Mouse (Mus musculus) urinary bladder, adult 18-20 months (tissue): ENCODE results near the gene 4933428G20Rik.

ENCODE experiments used
- DNase-seq, 2 experiments: peaks; one replicate each; pipeline ENCODE4 v3.0.0; 2022; ENCODE audit warnings: low spot score in 2 of 2, mixed read lengths in 2 of 2

The 4933428G20Rik gene

GRCm38 (mm10) chr11:97463166-97463565 lies 37.0 kb downstream of the 4933428G20Rik start:
- no peak for DNase-seq

DNA sequence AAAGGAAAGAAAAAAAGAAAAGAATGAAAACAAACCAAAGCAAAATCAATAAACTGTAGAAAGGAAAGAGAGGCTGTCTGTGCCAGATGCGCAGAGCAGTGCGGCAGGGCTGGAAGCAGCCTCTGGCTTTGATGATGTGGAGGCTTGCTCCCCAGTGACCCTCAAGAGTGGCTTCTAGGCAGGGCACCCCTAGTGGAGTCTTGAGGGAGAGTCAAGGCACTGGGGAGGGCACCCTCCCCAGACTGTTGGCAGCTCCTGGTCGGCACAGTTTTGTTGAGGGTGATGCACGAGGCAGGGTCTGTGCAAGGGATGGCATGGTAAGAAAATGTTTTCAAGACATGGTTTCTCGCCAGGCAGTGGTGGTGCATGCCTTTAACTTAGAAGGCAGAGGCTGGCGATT lies 37.6 kb downstream of the 4933428G20Rik start:
- no peak for DNase-seq

DNA sequence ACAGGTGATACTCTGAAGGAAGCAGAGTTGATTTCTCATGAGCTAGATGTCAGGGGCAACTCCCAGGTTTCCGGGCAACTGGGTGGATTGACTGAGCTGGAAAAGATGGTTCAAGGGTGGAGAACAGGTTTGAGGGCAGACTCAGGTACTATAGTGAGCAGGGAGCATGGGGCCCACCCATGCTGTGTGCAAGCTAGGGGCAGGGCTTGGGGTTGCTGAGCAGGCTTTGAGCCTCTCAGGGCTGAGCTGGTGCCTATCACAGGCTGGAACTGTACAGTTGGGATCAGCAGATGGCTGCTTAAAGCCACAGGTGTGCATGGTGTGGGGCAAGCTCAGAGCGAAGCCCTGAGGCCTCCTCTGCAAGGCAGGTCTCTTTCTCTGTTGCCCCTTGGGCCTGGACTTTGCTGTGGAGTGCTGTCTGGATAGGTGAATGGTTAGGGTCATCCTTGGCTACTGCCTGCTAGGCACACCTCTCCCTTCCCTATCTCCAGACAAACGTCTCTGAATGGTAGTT lies 38.8 kb downstream of the 4933428G20Rik start:
- DNase-seq: no peak

GRCm38 (mm10) chr11:97457120-97457519 lies 43.0 kb downstream of the 4933428G20Rik start:
- no peak for DNase-seq

GRCm38 (mm10) chr11:97451625-97452024 lies 48.5 kb downstream of the 4933428G20Rik start:
- no peak for DNase-seq

DNA sequence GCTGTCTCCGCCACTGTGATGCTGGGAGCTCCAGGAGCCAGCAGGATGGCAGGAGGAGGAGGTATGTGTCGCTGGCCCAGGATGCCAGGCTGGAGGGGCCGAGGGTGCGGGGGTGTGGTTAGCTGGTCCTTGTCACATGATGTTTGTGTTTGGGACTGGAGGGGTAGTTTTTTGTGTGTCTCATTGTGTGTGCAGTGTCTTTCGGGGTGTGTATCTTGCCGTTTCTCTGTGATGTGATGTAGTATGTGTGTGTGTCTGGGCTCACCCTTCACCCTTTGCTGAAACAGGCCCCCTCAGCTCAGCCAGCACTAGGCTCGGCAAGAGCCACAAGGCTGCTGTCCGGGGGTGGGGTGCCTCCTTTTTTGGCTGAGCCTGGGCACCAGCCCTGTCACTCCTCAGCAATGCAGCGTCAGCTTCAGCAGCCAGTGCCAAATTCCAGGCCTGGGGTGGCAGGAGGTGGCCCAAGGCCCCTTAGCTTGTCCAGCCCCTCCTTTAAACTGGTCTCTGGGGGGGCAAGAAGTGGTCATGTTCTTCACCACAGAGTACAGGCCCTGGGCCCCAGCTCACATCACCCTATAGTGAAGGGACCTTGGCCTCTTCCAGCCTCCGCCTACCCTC lies 49.7 kb downstream of the 4933428G20Rik start:
- DNase-seq: no peak

DNA sequence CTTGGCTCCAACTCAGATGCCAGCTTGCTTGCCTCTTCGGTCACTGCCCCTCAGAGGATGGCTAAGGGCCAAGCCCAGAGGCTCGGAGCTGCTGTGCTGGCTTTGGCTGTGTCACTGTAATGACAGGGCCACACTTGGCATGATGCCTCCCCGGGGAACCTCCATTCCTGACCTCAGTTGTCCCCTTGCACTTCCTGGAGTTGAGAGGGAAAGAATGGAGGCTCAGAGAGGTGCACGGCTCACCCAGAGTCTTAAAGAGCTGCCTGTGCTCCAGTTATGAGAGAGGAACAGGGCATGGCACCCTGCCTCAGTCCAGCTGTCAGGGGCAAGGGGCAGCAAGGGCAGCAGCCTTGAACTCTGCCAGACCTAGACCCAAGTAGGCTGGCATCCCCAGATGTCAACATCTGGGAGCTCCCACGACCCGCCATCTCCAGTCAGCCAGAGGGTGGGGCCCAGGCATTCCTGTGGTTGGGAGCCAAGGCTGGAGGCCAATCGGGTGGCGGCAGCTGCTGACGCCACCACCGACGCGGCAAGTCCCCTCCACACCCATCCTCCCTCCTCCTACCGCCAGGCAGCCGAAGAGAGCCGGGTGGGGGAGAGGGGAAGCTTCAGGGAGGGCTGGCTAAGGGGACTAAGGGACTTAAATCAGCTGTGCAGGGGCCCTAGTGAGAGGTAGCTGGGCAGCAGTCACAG lies 50.4 kb downstream of the 4933428G20Rik start:
- DNase-seq: peak in 1 of 2 experiments; percentile 65

- DNase-seq: no peak
Observed at GRCm38 (mm10) chr11:97448611-97449394, 51.3 kb downstream of the 4933428G20Rik start.

- DNase-seq: no peak
Observed at GRCm38 (mm10) chr11:97447979-97448378, 52.2 kb downstream of the 4933428G20Rik start.

- no peak for DNase-seq
Observed at GRCm38 (mm10) chr11:97445999-97446511, 54.1 kb downstream of the 4933428G20Rik start.

GRCm38 (mm10) chr11:97445596-97445995 lies 54.5 kb downstream of the 4933428G20Rik start:
- DNase-seq: no peak

DNA sequence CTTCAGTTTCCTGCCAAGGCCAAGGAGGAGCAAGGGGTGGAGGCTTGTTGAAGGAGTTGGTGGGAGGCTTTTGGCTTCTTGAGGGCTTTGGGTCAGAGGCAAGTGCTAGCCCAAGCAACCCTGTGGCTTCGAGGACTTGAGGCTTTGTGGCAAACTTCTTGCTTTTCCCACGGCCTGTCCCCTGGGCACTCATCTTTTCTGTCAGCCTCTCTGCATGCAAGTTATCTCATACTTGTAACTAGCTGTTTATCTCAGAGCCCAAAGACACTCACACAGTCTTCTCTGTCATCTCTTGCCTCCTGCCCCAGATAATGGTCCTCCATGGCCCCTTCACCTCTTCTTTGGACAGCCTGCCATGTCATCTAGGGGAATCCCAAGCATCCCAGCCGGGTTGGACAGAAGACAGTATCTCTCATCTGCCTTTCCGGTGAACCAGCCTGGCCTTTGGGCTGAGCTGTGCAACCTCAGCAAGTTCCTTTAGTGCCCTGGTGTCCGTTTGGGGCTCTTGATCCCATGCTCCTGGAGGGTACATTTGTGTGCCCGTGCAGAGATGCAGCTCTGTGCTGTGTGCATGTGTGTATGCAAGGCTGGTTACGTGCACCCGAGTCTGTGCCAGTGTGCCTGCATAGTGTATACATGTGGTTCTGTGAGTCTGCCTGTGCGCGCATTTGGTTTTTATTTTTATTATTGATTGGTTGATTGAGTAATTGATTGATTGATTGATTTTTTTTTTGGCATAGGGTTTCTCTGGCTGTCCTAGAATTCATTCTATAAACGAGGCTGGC lies 57.1 kb downstream of the 4933428G20Rik start:
- no peak for DNase-seq

DNA sequence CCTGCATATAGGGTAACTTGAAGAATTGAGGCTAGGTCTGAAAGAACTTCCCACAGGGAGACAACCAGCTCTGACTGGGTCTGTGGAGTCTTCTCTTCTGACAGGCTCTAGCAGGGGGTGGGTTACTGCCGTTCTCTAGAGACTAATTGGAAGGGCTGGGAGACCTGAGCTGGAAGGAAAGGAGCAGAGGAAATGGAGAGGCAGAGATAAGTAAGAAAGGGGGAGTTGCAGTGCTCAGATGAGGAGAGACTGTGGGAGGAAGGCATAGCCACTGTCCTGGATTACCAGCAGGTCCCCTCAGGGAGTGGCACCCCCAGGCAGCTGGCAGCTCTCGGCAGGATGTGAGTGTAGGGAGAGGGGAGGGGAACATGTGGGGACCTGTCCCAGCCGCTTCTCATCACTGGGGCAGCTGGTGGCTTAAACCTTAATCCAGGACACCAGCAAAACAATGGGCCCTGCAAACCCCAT lies 58.4 kb downstream of the 4933428G20Rik start:
- DNase-seq: no peak

GRCm38 (mm10) chr11:97441036-97441657 lies 59.0 kb downstream of the 4933428G20Rik start:
- DNase-seq: peak in 1 of 2 experiments; percentile 33
